Mouse (Mus musculus) small intestine, adult 2 months (tissue): ENCODE data around the gene Acly.

ENCODE experiments used
- CTCF ChIP-seq: fragments of 200-500 bp; IDR thresholded peaks from 2 replicates; pipeline ENCODE4 v1.5.1; 2012; ENCODE audit warnings: low read depth, mild to moderate bottlenecking, control low read depth, inconsistent platforms, low read length, moderate library complexity, mixed read lengths; ENCODE audit not compliant: insufficient replicate concordance, insufficient read length; ENCODE audit errors: extremely low read depth
- POLR2A ChIP-seq: fragments of 200-500 bp; IDR thresholded peaks from 2 replicates; pipeline ENCODE4 v1.6.1; 2012; ENCODE audit warnings: low read depth, mild to moderate bottlenecking, control low read depth, inconsistent platforms, low read length, moderate library complexity

DNA sequence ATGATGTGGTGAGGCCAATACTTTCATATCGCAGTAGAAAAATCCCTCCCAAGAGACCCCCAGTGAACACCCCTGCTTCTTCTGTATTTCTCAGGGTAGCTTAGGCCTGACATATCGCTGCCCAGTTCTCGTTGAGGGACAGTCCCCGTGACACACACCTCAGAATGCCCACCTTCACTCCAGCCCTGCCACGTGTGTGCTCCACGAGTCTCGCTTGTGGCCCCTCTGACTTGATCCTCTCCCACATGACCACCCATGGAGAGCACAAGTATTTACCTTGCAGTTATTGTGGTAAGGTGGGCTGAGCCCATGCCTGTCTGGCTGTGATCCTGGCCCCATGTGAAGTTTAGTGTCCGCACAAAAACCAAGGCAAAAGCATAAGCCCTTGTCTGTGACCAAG lies 40.9 kb upstream of the Acly start:
- TF ChIP-seq POLR2A, result no peak
- TF ChIP-seq CTCF, result no peak
